Mouse (Mus musculus) MEL (cell line): Measurements from ENCODE around the gene Medag. TPM values are rescaled to one million over a fixed set of nuclear protein-coding genes. Genes with fewer than 3 reads are reported as not detected.
A peak's percentile ranks its signal among the peaks of the same experiment; 100 is the strongest.

ENCODE experiments used
- DNase-seq: peaks from one replicate; pipeline ENCODE4 v3.0.0; 2011; ENCODE audit warnings: low read depth, low spot score
- H3K27ac ChIP-seq: 2 replicates; pipeline ENCODE4 v1.5.1; 2012; ENCODE audit warnings: low read depth, mild to moderate bottlenecking, control low read depth, low read length, moderate library complexity; ENCODE audit not compliant: control insufficient read depth
- H3K27me3 ChIP-seq, 2 experiments: fragments of 150-350 bp in 1 of 2; sonication (generic) in 1 of 2; 2 replicates each; pipeline ENCODE4 v1.6.1; 2012; ENCODE audit warnings: low read length in 2 of 2, mild to moderate bottlenecking in 2 of 2, improper control_type of control experiment in 1 of 2, moderate library complexity in 1 of 2; ENCODE audit not compliant: insufficient read depth in 2 of 2, control insufficient read depth in 1 of 2
- H3K36me3 ChIP-seq, 2 experiments: 2 replicates each; pipeline ENCODE4 v1.6.1; 2012 to 2014; ENCODE audit warnings: low read length in 2 of 2, improper control_type of control experiment in 1 of 2, inconsistent platforms in 1 of 2, mild to moderate bottlenecking in 1 of 2; ENCODE audit not compliant: insufficient read depth in 2 of 2, control insufficient read depth in 1 of 2
- H3K4me1 ChIP-seq, 2 experiments: fragments of 150-350 bp in 1 of 2; sonication (generic) in 1 of 2; 2 replicates each; pipeline ENCODE4 v1.6.1; 2012; ENCODE audit warnings: low read length in 2 of 2, improper control_type of control experiment in 1 of 2, mild to moderate bottlenecking in 1 of 2; ENCODE audit not compliant: insufficient read depth in 2 of 2, control insufficient read depth in 1 of 2
- H3K4me3 ChIP-seq, 2 experiments: fragments of 150-350 bp in 1 of 2; sonication (generic) in 1 of 2; 2 replicates each; pipeline ENCODE4 v1.5.1; 2012; ENCODE audit warnings: low read depth in 2 of 2, low read length in 2 of 2, mild to moderate bottlenecking in 2 of 2, moderate library complexity in 2 of 2, control low read depth in 1 of 2, improper control_type of control experiment in 1 of 2; ENCODE audit not compliant: control insufficient read depth in 1 of 2, insufficient read depth in 1 of 2
- H3K79me2 ChIP-seq: 2 replicates; pipeline ENCODE4 v1.6.1; 2012; ENCODE audit warnings: mild to moderate bottlenecking, low read length, moderate library complexity; ENCODE audit not compliant: control insufficient read depth, poor library complexity, insufficient read depth
- H3K9ac ChIP-seq: 2 replicates; pipeline ENCODE4 v1.6.1; 2012; ENCODE audit warnings: low read depth, mild to moderate bottlenecking, control low read depth, low read length, moderate library complexity; ENCODE audit not compliant: control insufficient read depth, poor library complexity, severe bottlenecking
- H3K9me3 ChIP-seq: fragments of 150-350 bp; sonication (generic); replicated peaks from 2 replicates; pipeline ENCODE4 v1.6.1; 2012; ENCODE audit warnings: mild to moderate bottlenecking, low read length, improper control_type of control experiment, moderate library complexity; ENCODE audit not compliant: insufficient read depth
- BHLHE40 ChIP-seq: IDR thresholded peaks from 2 replicates; pipeline ENCODE4 v1.6.1; 2012; ENCODE audit warnings: low read depth, mild to moderate bottlenecking, inconsistent platforms, low read length, improper control_type of control experiment, borderline replicate concordance
- CHD1 ChIP-seq: IDR thresholded peaks from 2 replicates; pipeline ENCODE4 v1.6.1; 2012; ENCODE audit warnings: low read depth, mild to moderate bottlenecking, inconsistent platforms, low read length, improper control_type of control experiment
- CHD2 ChIP-seq: IDR thresholded peaks from 2 replicates; pipeline ENCODE4 v1.6.1; 2011; ENCODE audit warnings: low read length, improper control_type of control experiment
- CTCF ChIP-seq, 3 experiments: IDR thresholded peaks in 2 of 3; conservative IDR thresholded peaks in 1 of 3; 2 replicates each; pipeline ENCODE4 v1.5.1; 2011 to 2012; ENCODE audit warnings: low read length in 3 of 3, low read depth in 2 of 3, mild to moderate bottlenecking in 2 of 3, improper control_type of control experiment in 1 of 3, inconsistent platforms in 1 of 3, mixed read lengths in 1 of 3, moderate library complexity in 1 of 3; ENCODE audit not compliant: control insufficient read depth in 1 of 3, insufficient read depth in 1 of 3, poor library complexity in 1 of 3, severe bottlenecking in 1 of 3
- ELF1 ChIP-seq: IDR thresholded peaks from 2 replicates; pipeline ENCODE4 v1.6.1; 2014; ENCODE audit warnings: low read depth, mild to moderate bottlenecking, inconsistent platforms, low read length, improper control_type of control experiment, moderate library complexity
- GABPA ChIP-seq: IDR thresholded peaks from 2 replicates; pipeline ENCODE4 v1.6.1; 2012; ENCODE audit warnings: low read depth, mild to moderate bottlenecking, inconsistent platforms, low read length, improper control_type of control experiment, moderate library complexity
- GATA1 ChIP-seq: IDR thresholded peaks from 2 replicates; pipeline ENCODE4 v1.6.1; 2011; ENCODE audit warnings: low read depth, low read length, improper control_type of control experiment
- JUND ChIP-seq: IDR thresholded peaks from 2 replicates; pipeline ENCODE4 v1.6.1; 2011; ENCODE audit warnings: low read depth, mild to moderate bottlenecking, improper control_type of control experiment, low read length
- KAT2A ChIP-seq: conservative IDR thresholded peaks from 2 replicates; pipeline ENCODE4 v1.6.1; 2012; ENCODE audit warnings: low read depth, low read length, improper control_type of control experiment, inconsistent platforms
- MAFK ChIP-seq: IDR thresholded peaks from 2 replicates; pipeline ENCODE4 v1.6.1; 2011; ENCODE audit warnings: low read depth, mild to moderate bottlenecking, low read length, improper control_type of control experiment, borderline replicate concordance
- MAX ChIP-seq: IDR thresholded peaks from 2 replicates; pipeline ENCODE4 v1.6.1; 2011; ENCODE audit warnings: low read length, improper control_type of control experiment
- MAZ ChIP-seq: IDR thresholded peaks from 2 replicates; pipeline ENCODE4 v1.6.1; 2012; ENCODE audit warnings: low read depth, mild to moderate bottlenecking, inconsistent platforms, low read length, improper control_type of control experiment
- MEF2A ChIP-seq: IDR thresholded peaks from 2 replicates; pipeline ENCODE4 v1.6.1; 2014; ENCODE audit warnings: low read depth, mild to moderate bottlenecking, inconsistent platforms, low read length, improper control_type of control experiment; ENCODE audit not compliant: poor library complexity, insufficient replicate concordance, severe bottlenecking; ENCODE audit errors: extremely low read depth
- MXI1 ChIP-seq: IDR thresholded peaks from 2 replicates; pipeline ENCODE4 v1.6.1; 2011; ENCODE audit warnings: mild to moderate bottlenecking, low read depth, low read length, improper control_type of control experiment
- MYC ChIP-seq: IDR thresholded peaks from 2 replicates; pipeline ENCODE4 v1.6.1; 2011; ENCODE audit warnings: low read depth, mild to moderate bottlenecking, low read length, improper control_type of control experiment, moderate library complexity
- NRF1 ChIP-seq: IDR thresholded peaks from 2 replicates; pipeline ENCODE4 v1.6.1; 2014; ENCODE audit warnings: low read depth, mild to moderate bottlenecking, inconsistent platforms, low read length, improper control_type of control experiment, moderate library complexity; ENCODE audit not compliant: poor library complexity, insufficient read depth, severe bottlenecking
- POLR2AphosphoS2 ChIP-seq: IDR thresholded peaks from 2 replicates; pipeline ENCODE4 v1.6.1; 2011; ENCODE audit warnings: low read length, improper control_type of control experiment
- POLR2AphosphoS5 ChIP-seq: IDR thresholded peaks from 2 replicates; pipeline ENCODE4 v1.6.1; 2012; ENCODE audit warnings: low read depth, borderline replicate concordance, mild to moderate bottlenecking, inconsistent platforms, low read length, moderate library complexity, mixed read lengths
- RAD21 ChIP-seq: IDR thresholded peaks from 2 replicates; pipeline ENCODE4 v1.6.1; 2011; ENCODE audit warnings: mild to moderate bottlenecking, low read depth, low read length, improper control_type of control experiment
- RCOR1 ChIP-seq: IDR thresholded peaks from 2 replicates; pipeline ENCODE4 v1.6.1; 2012; ENCODE audit warnings: low read depth, mild to moderate bottlenecking, inconsistent platforms, low read length, improper control_type of control experiment
- SIN3A ChIP-seq: IDR thresholded peaks from 2 replicates; pipeline ENCODE4 v1.6.1; 2012; ENCODE audit warnings: low read length, improper control_type of control experiment, inconsistent platforms
- SMC3 ChIP-seq: IDR thresholded peaks from 2 replicates; pipeline ENCODE4 v1.6.1; 2011; ENCODE audit warnings: low read depth, low read length, improper control_type of control experiment
- TAL1 ChIP-seq: IDR thresholded peaks from 2 replicates; pipeline ENCODE4 v1.6.1; 2012; ENCODE audit warnings: mild to moderate bottlenecking, inconsistent platforms, low read length, moderate library complexity, mixed read lengths
- TCF12 ChIP-seq: IDR thresholded peaks from 2 replicates; pipeline ENCODE4 v1.6.1; 2014; ENCODE audit warnings: low read depth, mild to moderate bottlenecking, inconsistent platforms, low read length, improper control_type of control experiment, moderate library complexity
- UBTF ChIP-seq: IDR thresholded peaks from 2 replicates; pipeline ENCODE4 v1.6.1; 2012; ENCODE audit warnings: low read depth, mild to moderate bottlenecking, inconsistent platforms, low read length, improper control_type of control experiment, moderate library complexity, borderline replicate concordance; ENCODE audit not compliant: insufficient read depth
- USF2 ChIP-seq, 2 experiments: IDR thresholded peaks; 2 replicates each; pipeline ENCODE4 v1.6.1; 2011 to 2012; ENCODE audit warnings: improper control_type of control experiment in 2 of 2, low read length in 2 of 2, borderline replicate concordance in 1 of 2, inconsistent platforms in 1 of 2, low read depth in 1 of 2, mild to moderate bottlenecking in 1 of 2; ENCODE audit not compliant: insufficient read depth in 1 of 2
- ZC3H11A ChIP-seq: IDR thresholded peaks from 2 replicates; pipeline ENCODE4 v1.6.1; 2012; ENCODE audit warnings: low read depth, mild to moderate bottlenecking, inconsistent platforms, low read length, improper control_type of control experiment
- ZKSCAN1 ChIP-seq: IDR thresholded peaks from 2 replicates; pipeline ENCODE4 v1.6.1; 2012; ENCODE audit warnings: low read depth, mild to moderate bottlenecking, inconsistent platforms, low read length, improper control_type of control experiment, moderate library complexity
- polyA plus RNA-seq, 2 experiments: library from polyadenylated mRNA; stranded (reverse) in 1 of 2; unstranded in 1 of 2; fragments of >175 nt in 1 of 2; fragments of >200 nt in 1 of 2; gene quantifications; 2 replicates each; pipeline versions ENCODE4 v1.2.1 to v1.2.4; 2012; ENCODE audit warnings: low replicate concordance in 2 of 2, low read depth in 1 of 2; ENCODE audit not compliant: insufficient read length in 2 of 2, insufficient read depth in 1 of 2, missing spikeins in 1 of 2
- total RNA-seq: library from RNA; depleted of rRNA; stranded (reverse); fragments of 300-350 nt; gene quantifications from 2 replicates; pipeline ENCODE4 v1.2.3, GENCODE M21; 2012

Gene Medag
- total and polyA plus RNA-seq, 3 experiments: not detected

DNA sequence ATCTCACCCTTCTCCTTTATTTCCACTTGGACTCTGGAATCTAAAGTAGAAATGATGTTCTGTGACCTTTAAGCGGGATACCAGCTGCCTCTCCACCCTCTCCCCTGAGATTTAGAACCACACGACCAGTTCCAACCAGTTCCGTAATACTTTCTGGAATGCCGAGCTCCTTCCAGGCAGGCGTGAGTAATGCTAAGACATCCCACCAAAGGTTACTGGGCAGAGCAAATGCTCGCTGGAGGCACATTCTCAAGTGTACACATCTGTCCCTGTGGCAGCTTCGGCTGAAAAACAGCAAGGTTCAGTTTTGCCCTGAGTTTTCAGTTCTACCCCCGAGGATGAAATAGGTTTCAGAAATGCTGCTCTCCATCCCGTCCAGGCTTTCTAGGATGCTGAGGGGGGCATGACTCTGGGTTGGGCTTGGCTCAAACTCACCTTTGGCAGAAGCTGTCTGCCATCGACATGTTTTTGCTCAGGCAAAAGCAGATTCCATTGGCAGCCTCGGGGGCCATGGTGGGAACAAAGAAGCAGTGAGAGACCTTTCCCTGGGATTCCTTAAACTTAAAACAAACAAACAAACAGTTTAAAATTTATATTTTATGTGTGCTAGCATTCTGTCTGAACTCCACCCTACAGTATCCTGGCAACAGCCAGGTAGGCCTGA is 21.9 kb upstream of the Medag start:
- DNase-seq: no peak
- Histone ChIP-seq H3K9me3 (no peaks in the 10 kb centered on the region), H3K4me1 (peaks cover 3 to 5% of the 10 kb centered on the region in 2 experiments; a peak in 3 of 4 replicates), H3K27me3 (peaks cover 0 to 3% of the 10 kb centered on the region in 2 experiments; a peak in 1 of 4 replicates), H3K4me3 (no peak overlapping the region), H3K79me2 (no peaks in the 10 kb centered on the region), H3K9ac (no peak overlapping the region), H3K36me3 (peaks cover 0 to 4% of the 10 kb centered on the region in 2 experiments; a peak in 1 of 4 replicates), H3K27ac (no peak overlapping the region)
- TF ChIP-seq MAFK (no peak), ZKSCAN1 (no peak), RAD21 (no peak), MEF2A (no peak), TAL1 (no peak), USF2 (IDR thresholded peaks at IDR 0.05; ENCODE audit: borderline replicate concordance in 1 of 2, insufficient read depth in 1 of 2, low read depth in 1 of 2, low read length in 2 of 2) (no peak), KAT2A (no peak), SMC3 (no peak), MAX (no peak), NRF1 (no peak), POLR2AphosphoS5 (no peak), RCOR1 (no peak), CHD2 (no peak), MXI1 (no peak), TCF12 (no peak), UBTF (no peak), BHLHE40 (no peak)

- no peaks in the 10 kb centered on the region for H3K79me2 ChIP-seq
- H3K9me3 ChIP-seq: no peaks in the 10 kb centered on the region
- peak overlapping the region; percentile 32 for H3K27ac ChIP-seq
- H3K4me1 ChIP-seq: peaks cover 3 to 5% of the 10 kb centered on the region in 2 experiments; a peak in 3 of 4 replicates
- no peaks in the 10 kb centered on the region for H3K27me3 ChIP-seq
- H3K36me3 ChIP-seq: peaks cover 0 to 4% of the 10 kb centered on the region in 2 experiments; a peak in 1 of 4 replicates
- DNase-seq: peak; percentile 83
- peak overlapping the region; percentile 27; the same call in 1 of the 2 replicates for H3K9ac ChIP-seq
- H3K4me3 ChIP-seq: peak overlapping the region; percentile 41 to 54
- TF ChIP-seq GABPA: no peak
- TF ChIP-seq ELF1: no peak
- no peak for TF ChIP-seq POLR2AphosphoS2
- TF ChIP-seq RCOR1: peak; percentile 30; the same call in 1 of the 2 replicates
- TF ChIP-seq GATA1: peak; percentile 72
- no peak for TF ChIP-seq MAFK
- TF ChIP-seq KAT2A: no peak
- no peak for TF ChIP-seq NRF1
- no peak for TF ChIP-seq POLR2AphosphoS5
- no peak for TF ChIP-seq ZC3H11A
- no peak for TF ChIP-seq CHD1
- TF ChIP-seq SIN3A: peak; percentile 41; the same call in 1 of the 2 replicates
- TF ChIP-seq MYC: 0 out of 2 replicates have a peak, but pooled peaks have one; percentile 53
- TF ChIP-seq CTCF (IDR thresholded peaks at IDR 0.05 in 2 of 3, conservative IDR thresholded peaks at IDR 0.05 in 1 of 3; ENCODE audit: control insufficient read depth in 1 of 3, insufficient read depth in 1 of 3, low read depth in 2 of 3, low read length in 3 of 3, poor library complexity in 1 of 3, severe bottlenecking in 1 of 3): no peak
- TF ChIP-seq JUND: no peak
- TF ChIP-seq RAD21: no peak
- no peak for TF ChIP-seq MAZ
These were observed 19.8 kb upstream of the Medag start for GRCm38 (mm10) chr5:149391574-149392375.
